Mouse (Mus musculus): ENCODE results near the gene Gm17416.
A peak's percentile ranks its signal among the peaks of the same experiment; 100 is the strongest.

GRCm38 (mm10) chr2:152586926-152587560 is 17.9 kb downstream of the Gm17416 start:
- TF ChIP-seq CTCF (IDR thresholded peaks at IDR 0.05; ENCODE audit: borderline replicate concordance, extremely low read depth, insufficient read depth, insufficient read length) = peak; percentile 27; the same call in 1 of the 2 replicates
- no peak for TF ChIP-seq POLR2A (IDR thresholded peaks at IDR 0.05; ENCODE audit: borderline replicate concordance, extremely low read depth, insufficient read depth, insufficient read length, poor library complexity, severe bottlenecking)
